Mouse (Mus musculus) limb, embryonic 15.5 days (tissue): ENCODE data around the gene Gm49403. TPM values are rescaled to one million over a fixed set of nuclear protein-coding genes. Genes with fewer than 3 reads are reported as not detected.
"Not testable (repeated sequence)": the region's sequence is repeated elsewhere in the genome, so short reads cannot be mapped to it uniquely, and the experiment has no call there.

Experiments
- ATAC-seq: fragments of 200-750 bp; cut with Nextera tagmentation; 2 replicates; pipeline ENCODE4 v1.8.0; 2017; ENCODE audit warnings: low read depth, moderate TSS enrichment; ENCODE audit not compliant: insufficient number of reproducible peaks, low FRiP score, low TSS enrichment
- H3K27ac ChIP-seq: fragments of 300-500 bp; sonication (generic); 2 replicates; pipeline ENCODE4 v1.5.1; 2015; ENCODE audit warnings: moderate library complexity, mild to moderate bottlenecking, inconsistent platforms
- H3K27me3 ChIP-seq: fragments of 300-500 bp; sonication (generic); 2 replicates; pipeline ENCODE4 v1.6.1; 2015; ENCODE audit warnings: inconsistent platforms
- H3K36me3 ChIP-seq: fragments of 300-500 bp; sonication (generic); 2 replicates; pipeline ENCODE4 v1.6.1; 2015; ENCODE audit warnings: inconsistent platforms
- H3K4me1 ChIP-seq: fragments of 300-500 bp; sonication (generic); 2 replicates; pipeline ENCODE4 v1.6.1; 2015; ENCODE audit warnings: inconsistent platforms
- H3K4me2 ChIP-seq: fragments of 300-500 bp; sonication (generic); 2 replicates; pipeline ENCODE4 v1.6.1; 2015; ENCODE audit warnings: mild to moderate bottlenecking, inconsistent platforms
- H3K4me3 ChIP-seq: fragments of 300-500 bp; sonication (generic); 2 replicates; pipeline ENCODE4 v1.5.1; 2015; ENCODE audit warnings: mild to moderate bottlenecking, inconsistent platforms
- H3K9ac ChIP-seq: fragments of 300-500 bp; sonication (generic); 2 replicates; pipeline ENCODE4 v1.6.1; 2015; ENCODE audit warnings: inconsistent platforms
- H3K9me3 ChIP-seq: fragments of 300-500 bp; sonication (generic); 2 replicates; pipeline ENCODE4 v1.6.1; 2016; ENCODE audit warnings: inconsistent platforms
- WGBS: fragments of 180-500 bp; shearing (Covaris S2); methylation state at CpG from one replicate; pipeline ENCODE4 v1.1.7; 2015; 5-methylcytosine and 5-hydroxymethylcytosine counted together
- polyA plus RNA-seq: library from polyadenylated mRNA; unstranded; fragments of >200 nt; fragmentation: Nextera tagmentation; extraction: Ambion mirVana; gene quantifications from 2 replicates; pipeline ENCODE4 v1.2.1, GENCODE M21; 2015

Gene Gm49403
- polyA plus RNA-seq, 1 experiment from 2014 or later, result not detected

DNA sequence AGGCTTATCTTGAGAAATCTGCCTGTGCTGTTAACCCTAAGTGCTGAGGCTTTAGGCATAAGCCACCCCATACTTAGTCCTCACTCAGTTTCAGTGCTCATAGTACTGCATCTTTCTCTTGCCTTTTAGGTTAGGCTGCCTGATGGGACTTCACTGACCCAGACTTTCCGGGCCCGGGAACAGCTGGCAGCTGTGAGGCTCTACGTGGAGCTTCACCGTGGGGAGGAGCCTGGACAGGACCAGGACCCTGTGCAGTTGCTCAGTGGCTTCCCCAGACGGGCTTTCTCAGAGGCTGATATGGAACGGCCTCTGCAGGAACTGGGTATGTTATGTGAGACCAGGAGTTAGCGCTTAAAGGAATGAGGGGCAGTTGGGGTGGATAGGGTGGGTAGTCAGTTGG lies 8.7 kb upstream of the Gm49403 start:
- Histone ChIP-seq H3K4me1 (peaks cover 18% of the 10 kb centered on the region), H3K9ac (no peak overlapping the region), H3K36me3 (peaks cover 52% of the 10 kb centered on the region), H3K27me3 (no peaks in the 10 kb centered on the region), H3K9me3 (no peaks in the 10 kb centered on the region), H3K4me2 (no peak overlapping the region), H3K27ac (no peak overlapping the region), H3K4me3 (no peak overlapping the region)
- 91% methylated on average over 7 of the region's 7 CpGs for WGBS
- ATAC-seq, result no peak

DNA sequence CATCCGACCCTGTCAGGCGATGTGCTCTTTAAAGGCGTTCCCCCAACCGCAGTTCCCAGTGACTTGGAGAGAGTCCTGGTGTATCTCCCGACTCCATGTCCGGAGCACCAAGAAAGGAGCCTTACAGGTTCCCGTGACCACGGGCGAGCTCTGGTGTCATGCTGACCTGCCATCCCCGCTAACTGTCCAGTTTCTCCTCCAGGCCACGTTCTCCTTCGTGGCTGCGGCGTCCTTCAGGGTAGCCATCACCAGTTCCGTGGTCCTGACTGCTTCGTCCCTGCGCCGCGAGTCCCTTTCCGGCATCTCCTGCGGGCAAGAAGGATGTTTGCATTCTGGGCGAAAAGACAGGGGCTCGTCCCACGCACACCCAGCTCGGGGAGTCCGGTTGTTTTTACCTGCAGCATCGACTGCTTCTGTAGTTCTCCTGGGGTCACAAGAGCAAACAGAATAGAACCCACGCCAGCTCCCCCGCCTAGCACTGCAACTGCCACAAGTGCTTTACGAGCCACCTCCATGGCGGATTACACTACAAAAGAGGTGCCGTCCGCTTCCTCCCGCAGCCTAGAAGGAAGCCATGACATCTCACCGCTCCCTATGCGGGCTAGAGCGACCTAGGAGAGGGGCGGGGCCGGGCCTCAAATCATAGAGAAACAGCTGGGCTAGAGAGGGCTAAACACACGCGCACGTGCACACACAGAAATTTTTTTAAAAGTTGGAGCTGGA lies 3.3 kb upstream of the Gm49403 start, which contains the start of gene Uqcc3:
TSS of gene Uqcc3 (minus strand) at position 613 of the 723 bp plus-strand sequence.
- peak within 1 kb of the TSS; percentile 65 for H3K4me2 ChIP-seq
- ATAC-seq, result peak; percentile 89
- H3K9ac ChIP-seq, result peak within 1 kb of the TSS; percentile 79
- H3K36me3 ChIP-seq, result peaks cover 27% of the 10 kb centered on the region
- peak within 1 kb of the TSS; percentile 71 for H3K4me3 ChIP-seq
- no peaks in the 10 kb centered on the region for H3K27me3 ChIP-seq
- peak within 1 kb of the TSS; percentile 88 for H3K27ac ChIP-seq
- WGBS, result under 1% methylated on average over 42 of the region's 42 CpGs
- no peaks in the 10 kb centered on the region for H3K9me3 ChIP-seq
- H3K4me1 ChIP-seq, result peaks cover 10% of the 10 kb centered on the region; the same call in 1 of the 2 replicates

DNA sequence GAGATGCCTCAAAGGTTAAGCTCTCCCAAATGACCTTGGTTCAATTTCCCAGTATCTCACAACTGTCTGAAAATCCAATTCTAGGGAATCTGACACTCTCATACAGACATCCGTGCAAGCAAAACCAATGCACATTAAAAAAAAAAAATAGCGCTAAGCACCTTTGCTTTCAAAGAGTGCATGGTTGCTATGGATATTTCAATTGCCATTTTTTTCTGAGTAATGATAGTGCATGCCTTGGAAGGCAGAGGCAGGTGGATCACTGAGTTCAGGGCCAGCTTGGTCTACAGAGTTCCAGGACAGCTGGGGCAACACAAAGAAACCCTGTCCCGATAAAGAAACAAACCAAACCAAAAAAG lies 2.7 kb upstream of the Gm49403 start:
- Histone ChIP-seq H3K4me2 (peak overlapping the region; percentile 65), H3K27ac (peak overlapping the region; percentile 88), H3K4me1 (peaks cover 10% of the 10 kb centered on the region; the same call in 1 of the 2 replicates), H3K4me3 (peak overlapping the region; percentile 71), H3K9ac (peak overlapping the region; percentile 79; the same call in 1 of the 2 replicates), H3K27me3 (no peaks in the 10 kb centered on the region), H3K9me3 (no peaks in the 10 kb centered on the region), H3K36me3 (peaks cover 23% of the 10 kb centered on the region)
- 15% methylated on average over 3 of the region's 3 CpGs for WGBS
- no peak for ATAC-seq

DNA sequence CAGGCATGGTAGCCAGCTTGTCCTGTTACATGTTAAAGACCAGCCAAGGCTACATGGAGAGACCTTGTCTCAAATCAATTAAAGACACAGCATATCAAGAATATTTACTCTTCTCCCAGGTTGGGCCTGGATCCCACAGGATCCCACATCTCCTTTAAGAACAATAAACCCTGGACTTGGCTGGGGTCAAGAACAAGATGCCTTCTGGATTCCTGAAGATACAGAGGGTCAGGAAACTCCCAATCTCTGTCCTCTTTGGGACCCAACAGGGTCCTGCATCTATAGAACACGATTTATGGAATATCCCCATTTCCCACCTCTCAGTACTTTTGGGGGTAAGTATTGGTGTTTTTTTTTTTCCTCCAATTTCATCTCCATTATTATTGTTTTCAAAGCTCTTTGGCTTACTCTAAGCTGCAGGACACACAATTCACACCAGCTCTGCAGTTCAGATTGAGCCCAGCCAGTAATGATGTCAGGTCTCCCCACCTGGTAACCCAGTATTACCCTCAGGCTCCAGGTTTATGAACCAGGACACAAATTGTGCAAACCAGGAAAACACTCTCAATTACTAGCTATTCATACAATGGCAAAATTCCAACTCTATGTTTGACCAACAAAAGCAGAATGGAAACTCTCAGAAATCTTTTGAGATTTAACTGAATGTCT lies 3.3 kb downstream of the Gm49403 start:
- no peaks in the 10 kb centered on the region for H3K9me3 ChIP-seq
- peaks cover 9% of the 10 kb centered on the region for H3K36me3 ChIP-seq
- peak overlapping the region; percentile 67; the same call in 1 of the 2 replicates for H3K4me2 ChIP-seq
- 55% methylated on average over 1 of the region's 1 CpGs for WGBS
- peak overlapping the region; percentile 64 for H3K4me3 ChIP-seq
- ATAC-seq, result no peak
- H3K27ac ChIP-seq, result peak overlapping the region; percentile 92
- H3K27me3 ChIP-seq, result no peaks in the 10 kb centered on the region
- no peak overlapping the region for H3K9ac ChIP-seq
- H3K4me1 ChIP-seq, result peaks cover 14% of the 10 kb centered on the region

DNA sequence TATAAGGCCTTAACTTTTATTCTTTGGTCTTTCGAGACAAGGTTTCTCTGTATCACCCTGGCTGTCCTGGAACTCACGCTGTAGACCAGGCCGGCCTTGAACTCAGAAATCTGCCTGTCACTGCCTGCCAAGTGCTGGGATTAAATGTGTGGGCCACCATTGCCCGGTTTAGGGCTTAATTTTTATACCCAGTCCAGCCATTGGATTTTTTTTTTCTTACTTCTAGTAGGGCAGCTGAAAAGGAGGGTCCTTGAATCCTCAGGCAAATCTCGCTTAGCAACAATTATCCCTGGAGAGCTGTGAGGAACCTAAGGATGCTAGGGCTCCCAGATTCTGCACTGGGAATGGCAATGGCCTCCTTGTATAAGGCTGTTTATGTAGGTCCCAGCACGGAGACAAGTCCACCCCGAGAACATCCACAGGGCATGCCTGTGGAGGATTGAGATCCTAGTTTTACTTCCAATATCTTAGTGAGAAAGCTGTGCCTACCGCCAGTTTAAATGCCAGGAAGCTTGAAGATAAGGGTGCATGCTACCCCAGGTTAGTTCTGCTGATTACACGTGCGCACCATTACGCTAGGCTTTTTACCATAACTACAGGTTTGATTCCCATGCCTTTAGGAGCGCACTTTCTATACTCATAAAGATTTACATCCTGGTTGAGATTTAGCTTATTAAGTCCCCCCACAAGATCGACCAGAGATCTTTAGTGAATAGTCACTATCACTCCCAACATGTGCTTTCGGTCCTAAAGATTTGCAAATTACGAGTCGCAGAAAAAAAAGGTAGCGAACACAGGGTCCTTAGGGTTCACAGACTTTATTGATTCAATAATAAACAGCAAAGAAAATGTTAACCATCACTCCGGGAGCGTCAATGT lies 4.1 kb downstream of the Gm49403 start:
- H3K36me3 ChIP-seq, result peaks cover 9% of the 10 kb centered on the region
- peak overlapping the region; percentile 92 for H3K27ac ChIP-seq
- no peak for ATAC-seq
- H3K9ac ChIP-seq, result peak overlapping the region; percentile 89
- H3K4me3 ChIP-seq, result peak overlapping the region; percentile 64
- 14% methylated on average over 19 of the region's 19 CpGs for WGBS
- H3K4me2 ChIP-seq, result peak overlapping the region; percentile 67
- peaks cover 16% of the 10 kb centered on the region for H3K4me1 ChIP-seq
- no peaks in the 10 kb centered on the region for H3K27me3 ChIP-seq
- H3K9me3 ChIP-seq, result no peaks in the 10 kb centered on the region

DNA sequence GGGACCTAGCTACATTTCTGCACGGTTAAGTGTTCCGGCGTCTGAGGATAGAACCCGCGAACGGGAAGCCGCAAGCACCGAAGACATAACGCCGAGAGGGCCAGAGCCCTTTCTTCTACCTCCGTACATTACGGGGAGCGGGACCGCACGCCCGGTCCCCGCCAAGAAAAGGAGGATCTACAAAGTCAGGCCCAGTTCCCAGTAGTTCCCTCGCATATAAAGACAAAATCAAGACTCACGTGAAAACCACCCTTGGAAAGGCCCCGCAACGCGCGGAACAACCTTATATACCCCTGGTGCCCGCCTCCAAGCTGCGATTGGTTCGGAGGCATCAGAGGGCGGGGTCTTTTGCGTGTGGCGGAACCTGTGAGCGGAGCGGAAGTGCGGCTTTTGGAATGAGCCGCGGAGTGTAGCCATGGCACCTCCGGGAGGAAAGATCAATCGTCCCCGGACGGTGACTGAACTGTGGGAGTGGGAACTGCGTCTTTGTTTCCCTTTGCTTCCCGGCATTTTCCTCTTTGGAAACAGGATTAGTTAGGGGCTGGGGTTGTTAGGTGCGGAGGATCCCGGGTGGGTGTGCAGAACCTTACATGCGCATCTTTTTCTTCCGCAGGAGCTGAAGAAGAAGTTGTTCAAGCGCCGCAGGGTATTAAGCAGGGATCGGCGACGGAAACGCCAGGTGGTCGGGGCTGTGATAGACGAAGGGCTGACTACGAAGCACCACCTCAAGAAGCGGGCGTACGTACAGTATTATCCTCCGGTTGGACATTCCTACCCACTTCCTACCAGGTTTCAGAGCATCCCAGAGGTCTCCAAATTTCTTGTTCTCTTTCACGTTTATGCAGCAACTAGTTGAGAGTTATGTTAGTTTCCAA lies 5.0 kb downstream of the Gm49403 start, which contains the start of the genes 1810009A15Rik and Gm49416:
TSS of gene 1810009A15Rik (plus strand) at position 343 of the 875 bp plus-strand sequence.
TSS of gene Gm49416 (plus strand) at position 416 of the 875 bp plus-strand sequence.
- peaks cover 20% of the 10 kb centered on the region for H3K4me1 ChIP-seq
- ATAC-seq, result peak; percentile 92
- H3K9ac ChIP-seq, result peak within 1 kb of the TSS; percentile 89
- under 1% methylated on average over 58 of the region's 58 CpGs for WGBS
- peaks cover 9% of the 10 kb centered on the region for H3K36me3 ChIP-seq
- no peaks in the 10 kb centered on the region for H3K27me3 ChIP-seq
- no peaks in the 10 kb centered on the region for H3K9me3 ChIP-seq
- peak within 1 kb of the TSS; percentile 67 for H3K4me2 ChIP-seq
- H3K4me3 ChIP-seq, result peak within 1 kb of the TSS; percentile 64
- H3K27ac ChIP-seq, result peak within 1 kb of the TSS; percentile 92

DNA sequence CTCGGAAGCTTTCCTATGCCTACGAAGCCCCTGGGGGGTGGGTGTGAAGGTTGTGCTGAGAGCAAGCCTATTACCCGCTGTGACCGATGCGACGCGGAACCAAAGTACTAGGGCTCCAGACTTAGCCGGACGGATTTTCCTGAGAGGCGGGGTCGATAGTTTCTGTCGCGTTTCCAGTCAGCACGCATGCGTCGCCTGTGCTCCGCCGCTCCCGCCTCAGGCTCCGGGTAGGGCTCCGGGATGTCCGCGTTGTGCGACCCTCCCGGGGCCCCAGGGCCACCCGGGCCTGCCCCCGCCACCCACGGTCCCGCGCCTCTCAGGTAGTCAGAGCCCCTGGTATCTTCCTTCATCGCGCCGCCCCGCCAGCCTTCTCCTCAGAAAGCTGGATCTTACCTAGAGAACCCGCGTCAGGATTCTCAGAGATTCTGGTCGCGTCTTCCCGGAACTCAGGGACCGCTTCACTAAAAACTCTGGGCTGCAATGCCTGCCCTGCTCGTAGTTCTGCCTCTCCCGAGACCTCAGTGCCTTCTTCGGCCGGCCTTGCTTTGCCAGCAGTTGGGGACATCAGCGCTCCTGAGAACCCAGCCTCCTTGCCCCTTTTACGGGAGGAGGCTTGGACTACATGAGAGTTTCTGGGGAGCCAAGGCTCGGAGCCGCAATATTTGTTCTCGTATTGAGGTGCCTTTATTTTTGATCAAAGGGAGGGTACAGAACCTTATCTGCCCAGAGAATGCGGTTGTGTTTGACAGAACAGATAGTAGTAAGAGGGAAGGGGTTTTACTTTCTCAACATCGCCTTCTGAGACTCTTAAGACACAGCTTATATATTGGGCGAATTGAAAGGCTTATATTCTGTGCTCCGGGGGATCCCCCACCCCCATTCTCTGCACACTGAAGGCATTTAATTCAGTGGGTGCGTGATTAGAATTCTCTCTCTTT lies 9.4 kb downstream of the Gm49403 start, which contains the start of gene Ints5:
TSS of gene Ints5 (plus strand) at position 177 of the 938 bp plus-strand sequence.
- Histone ChIP-seq H3K4me2 (peak within 1 kb of the TSS; percentile 79), H3K9me3 (no peaks in the 10 kb centered on the region), H3K4me3 (peak within 1 kb of the TSS; percentile 79), H3K9ac (peak within 1 kb of the TSS; percentile 84), H3K27ac (peak within 1 kb of the TSS; percentile 90), H3K36me3 (peaks cover 30% of the 10 kb centered on the region), H3K4me1 (peaks cover 37% of the 10 kb centered on the region), H3K27me3 (no peaks in the 10 kb centered on the region)
- 2% methylated on average over 54 of the region's 54 CpGs for WGBS
- peak; percentile 30; the same call in 1 of the 2 replicates for ATAC-seq

DNA sequence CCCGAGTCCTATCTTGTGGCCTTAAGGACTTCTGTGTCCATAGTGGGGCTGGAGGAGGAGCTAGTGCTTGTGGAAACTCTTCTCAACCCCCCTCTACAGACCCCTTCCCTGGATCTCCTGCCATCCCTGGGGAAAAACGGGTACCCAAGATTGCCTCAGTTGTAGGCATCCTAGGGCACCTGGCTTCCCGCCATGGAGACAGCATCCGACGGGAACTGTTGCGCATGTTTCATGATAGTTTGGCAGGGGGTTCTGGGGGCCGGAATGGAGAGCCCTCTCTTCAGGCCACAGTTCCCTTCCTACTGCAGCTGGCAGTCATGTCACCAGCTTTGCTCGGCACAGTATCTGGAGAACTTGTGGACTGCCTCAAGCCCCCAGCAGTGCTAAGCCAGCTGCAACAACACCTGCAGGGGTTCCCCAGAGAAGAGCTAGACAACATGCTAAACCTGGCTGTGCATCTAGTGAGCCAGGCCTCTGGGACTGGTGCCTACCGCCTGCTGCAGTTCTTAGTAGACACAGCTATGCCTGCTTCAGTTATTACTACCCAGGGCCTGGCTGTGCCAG lies 11.7 kb downstream of the Gm49403 start:
- no peak overlapping the region for H3K27ac ChIP-seq
- no peak overlapping the region for H3K4me2 ChIP-seq
- WGBS, result 85% methylated on average over 9 of the region's 9 CpGs
- peaks cover 30% of the 10 kb centered on the region for H3K36me3 ChIP-seq
- no peak for ATAC-seq
- H3K27me3 ChIP-seq, result no peaks in the 10 kb centered on the region
- no peak overlapping the region for H3K9ac ChIP-seq
- H3K4me3 ChIP-seq, result no peak overlapping the region
- peaks cover 39% of the 10 kb centered on the region for H3K4me1 ChIP-seq
- no peaks in the 10 kb centered on the region for H3K9me3 ChIP-seq

DNA sequence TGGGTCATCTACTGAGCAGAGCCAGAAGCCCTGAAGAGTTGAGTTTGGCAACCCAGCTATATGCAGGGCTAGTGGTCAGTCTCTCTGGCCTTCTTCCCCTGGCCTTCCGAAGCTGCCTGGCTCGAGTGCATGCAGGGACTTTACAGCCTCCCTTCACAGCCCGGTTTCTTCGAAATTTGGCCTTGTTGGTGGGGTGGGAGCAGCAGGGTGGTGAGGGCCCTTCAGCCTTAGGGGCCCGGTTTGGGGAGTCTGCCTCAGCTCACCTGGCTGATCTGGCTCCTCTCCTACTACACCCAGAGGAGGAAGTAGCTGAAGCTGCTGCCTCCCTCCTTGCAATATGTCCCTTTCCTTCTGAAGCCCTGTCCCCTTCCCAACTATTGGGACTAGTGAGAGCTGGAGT lies 12.5 kb downstream of the Gm49403 start:
- whole genome bisulfite sequencing, result 74% methylated on average over 5 of the region's 5 CpGs
- H3K27ac ChIP-seq, H3K9me3 ChIP-seq, ATAC-seq, H3K4me2 ChIP-seq, H3K27me3 ChIP-seq, H3K4me3 ChIP-seq, H3K9ac ChIP-seq: not testable (repeated sequence)
- Histone ChIP-seq H3K36me3 (peaks cover 23% of the 10 kb centered on the region), H3K4me1 (peaks cover 39% of the 10 kb centered on the region)
